Mouse (Mus musculus) erythroblast, embryonic 14.5 days (primary cell): ENCODE data around the gene Klhl9. TPM values are rescaled to one million over a fixed set of nuclear protein-coding genes. Genes with fewer than 3 reads are reported as not detected.

Experiments
- H3K27me3 ChIP-seq: 2 replicates; pipeline ENCODE4 v1.6.1; 2012; ENCODE audit warnings: inconsistent platforms; ENCODE audit not compliant: control insufficient read depth
- H3K36me3 ChIP-seq: 2 replicates; pipeline ENCODE4 v1.6.1; 2012; ENCODE audit warnings: mild to moderate bottlenecking, inconsistent platforms; ENCODE audit not compliant: control insufficient read depth
- H3K4me1 ChIP-seq: 2 replicates; pipeline ENCODE4 v1.6.1; 2012; ENCODE audit warnings: inconsistent platforms; ENCODE audit not compliant: control insufficient read depth
- H3K4me3 ChIP-seq: replicated peaks from 2 replicates; pipeline ENCODE3; 2012; ENCODE audit warnings: moderate library complexity, mild to moderate bottlenecking, inconsistent platforms
- H3K9me3 ChIP-seq: 2 replicates; pipeline ENCODE4 v1.6.1; 2012; ENCODE audit warnings: low read length, inconsistent platforms, mixed read lengths; ENCODE audit not compliant: control insufficient read depth
- GATA1 ChIP-seq: IDR thresholded peaks from 2 replicates; pipeline ENCODE4 v1.6.1; 2012; ENCODE audit warnings: low read length, inconsistent platforms, mixed read lengths
- TAL1 ChIP-seq: IDR thresholded peaks from 3 replicates; pipeline ENCODE4 v1.6.1; 2012; ENCODE audit warnings: low read length, inconsistent platforms, mixed read lengths
- polyA plus RNA-seq: library from polyadenylated mRNA; stranded (reverse); fragments of >175 nt; gene quantifications from 2 replicates; pipeline ENCODE4 v1.2.3, GENCODE M21; 2012

Klhl9 gene
- polyA plus RNA-seq, 1 experiment, result 0.10 TPM

GRCm38 (mm10) chr4:88693392-88693791, 28.9 kb downstream of the Klhl9 start:
- TF ChIP-seq GATA1 (no peak), TAL1 (no peak)
- Histone ChIP-seq H3K4me1 (no peaks in the 10 kb centered on the region), H3K36me3 (no peaks in the 10 kb centered on the region), H3K4me3 (no peak overlapping the region), H3K27me3 (peaks cover 3% of the 10 kb centered on the region; the same call in 1 of the 2 replicates), H3K9me3 (no peaks in the 10 kb centered on the region)

GRCm38 (mm10) chr4:88692537-88692936, 29.7 kb downstream of the Klhl9 start:
- Histone ChIP-seq H3K4me3 (no peak overlapping the region), H3K36me3 (no peaks in the 10 kb centered on the region), H3K9me3 (no peaks in the 10 kb centered on the region), H3K4me1 (no peaks in the 10 kb centered on the region), H3K27me3 (0 out of 2 replicates have a peak, but pooled peaks cover 3% of the 10 kb centered on the region)
- TF ChIP-seq TAL1 (no peak), GATA1 (no peak)

GRCm38 (mm10) chr4:88691259-88691658, 31.0 kb downstream of the Klhl9 start, which contains the start of gene Ifnab:
Gene Ifnab (minus strand): TSS chr4:88691359.
- Histone ChIP-seq H3K9me3 (no peaks in the 10 kb centered on the region), H3K36me3 (no peaks in the 10 kb centered on the region), H3K4me1 (no peaks in the 10 kb centered on the region), H3K4me3 (no peak within 1 kb of the TSS), H3K27me3 (no peaks in the 10 kb centered on the region)
- no peak for TF ChIP-seq TAL1
- TF ChIP-seq GATA1, result no peak

- Histone ChIP-seq H3K4me1 (no peaks in the 10 kb centered on the region), H3K27me3 (no peaks in the 10 kb centered on the region), H3K36me3 (no peaks in the 10 kb centered on the region), H3K9me3 (no peaks in the 10 kb centered on the region), H3K4me3 (no peak within 1 kb of the TSS)
- TF ChIP-seq TAL1 (no peak), GATA1 (no peak)
Measured at GRCm38 (mm10) chr4:88683812-88684211, 38.5 kb downstream of the Klhl9 start, which contains the start of gene Ifna2. Gene Ifna2 (minus strand): TSS chr4:88683912.

GRCm38 (mm10) chr4:88681353-88681752, 40.9 kb downstream of the Klhl9 start:
- H3K9me3 ChIP-seq, result no peaks in the 10 kb centered on the region
- no peak overlapping the region for H3K4me3 ChIP-seq
- TF ChIP-seq TAL1 (no peak), GATA1 (no peak)
- H3K36me3 ChIP-seq, result no peaks in the 10 kb centered on the region
- H3K27me3 ChIP-seq, result no peaks in the 10 kb centered on the region
- no peaks in the 10 kb centered on the region for H3K4me1 ChIP-seq

GRCm38 (mm10) chr4:88680362-88680761, 41.9 kb downstream of the Klhl9 start:
- no peaks in the 10 kb centered on the region for H3K4me1 ChIP-seq
- H3K4me3 ChIP-seq, result no peak overlapping the region
- H3K27me3 ChIP-seq, result no peaks in the 10 kb centered on the region
- no peaks in the 10 kb centered on the region for H3K36me3 ChIP-seq
- no peak for TF ChIP-seq TAL1
- no peak for TF ChIP-seq GATA1
- H3K9me3 ChIP-seq, result no peaks in the 10 kb centered on the region

GRCm38 (mm10) chr4:88676824-88677223, 45.4 kb downstream of the Klhl9 start, which contains the start of gene Ifna16:
Gene Ifna16 (minus strand): TSS chr4:88676924.
- H3K36me3 ChIP-seq, result no peaks in the 10 kb centered on the region
- H3K4me3 ChIP-seq, result no peak within 1 kb of the TSS
- H3K4me1 ChIP-seq, result no peaks in the 10 kb centered on the region
- TF ChIP-seq GATA1 (no peak), TAL1 (no peak)
- H3K9me3 ChIP-seq, result no peaks in the 10 kb centered on the region
- no peaks in the 10 kb centered on the region for H3K27me3 ChIP-seq

Other genes with a start within 250 kb of the Klhl9 start
- gene Ifnb1, start 199.7 kb downstream of the Klhl9 start, polyA plus RNA-seq, result not detected in 2 replicates
- gene Ifna15, start 164.2 kb downstream of the Klhl9 start, polyA plus RNA-seq, result not detected in 2 replicates
- gene Ifna14, start 150.7 kb downstream of the Klhl9 start, polyA plus RNA-seq, result not detected in 2 replicates
- not detected in 2 replicates for gene Ifna9, start 130.1 kb downstream of the Klhl9 start, polyA plus RNA-seq
- not detected in 2 replicates for gene Ifna12, start 119.1 kb downstream of the Klhl9 start, polyA plus RNA-seq
- 0.03 TPM in 1 of 2 replicates, not detected in the other for gene C87499, start 88.1 kb downstream of the Klhl9 start, polyA plus RNA-seq
- gene Ifna13, start 78.0 kb downstream of the Klhl9 start, polyA plus RNA-seq, result not detected in 2 replicates
- gene Ifna16, start 45.5 kb downstream of the Klhl9 start, polyA plus RNA-seq, result not detected in 2 replicates
- gene Ifna2, start 38.6 kb downstream of the Klhl9 start, polyA plus RNA-seq, result not detected in 2 replicates
- not detected in 2 replicates for gene Ifnab, start 31.1 kb downstream of the Klhl9 start, polyA plus RNA-seq
- 0.03 and 0.05 TPM in 2 replicates for gene Gm26566, start 660 bp downstream of the Klhl9 start, polyA plus RNA-seq
- gene Gm13271, start 32.4 kb upstream of the Klhl9 start, polyA plus RNA-seq, result not detected in 2 replicates
- not detected in 2 replicates for gene Gm13283, start 37.7 kb upstream of the Klhl9 start, polyA plus RNA-seq
- not detected in 2 replicates for gene Gm13290, start 51.4 kb upstream of the Klhl9 start, polyA plus RNA-seq
- gene Gm13289, start 54.5 kb upstream of the Klhl9 start, polyA plus RNA-seq, result not detected in 2 replicates
- gene Gm13272, start 57.4 kb upstream of the Klhl9 start, polyA plus RNA-seq, result not detected in 2 replicates
- not detected in 2 replicates for gene Ifnz, start 59.7 kb upstream of the Klhl9 start, polyA plus RNA-seq
- not detected in 2 replicates for gene Gm13276, start 63.2 kb upstream of the Klhl9 start, polyA plus RNA-seq
- not detected in 2 replicates for gene Gm13277, start 66.2 kb upstream of the Klhl9 start, polyA plus RNA-seq
- gene Gm13278, start 69.1 kb upstream of the Klhl9 start, polyA plus RNA-seq, result not detected in 2 replicates
- gene Gm13275, start 72.0 kb upstream of the Klhl9 start, polyA plus RNA-seq, result not detected in 2 replicates
- not detected in 2 replicates for gene Gm13279, start 74.9 kb upstream of the Klhl9 start, polyA plus RNA-seq
- gene Gm13285, start 77.2 kb upstream of the Klhl9 start, polyA plus RNA-seq, result not detected in 2 replicates
- not detected in 2 replicates for gene Gm13287, start 80.8 kb upstream of the Klhl9 start, polyA plus RNA-seq
- not detected in 2 replicates for gene Gm13288, start 83.1 kb upstream of the Klhl9 start, polyA plus RNA-seq
- not detected in 2 replicates for gene Ifna7, start 93.8 kb upstream of the Klhl9 start, polyA plus RNA-seq
- not detected in 2 replicates for gene Ifna11, start 97.5 kb upstream of the Klhl9 start, polyA plus RNA-seq
- not detected in 2 replicates for gene Ifna6, start 105.0 kb upstream of the Klhl9 start, polyA plus RNA-seq
- gene Ifna5, start 113.1 kb upstream of the Klhl9 start, polyA plus RNA-seq, result not detected in 2 replicates
- not detected in 2 replicates for gene Ifna4, start 119.4 kb upstream of the Klhl9 start, polyA plus RNA-seq
- gene Ifna1, start 127.6 kb upstream of the Klhl9 start, polyA plus RNA-seq, result not detected in 2 replicates
- gene Ifne, start 157.7 kb upstream of the Klhl9 start, polyA plus RNA-seq, result not detected in 2 replicates